Mouse (Mus musculus): ENCODE data around the gene Prkcd.

DNA sequence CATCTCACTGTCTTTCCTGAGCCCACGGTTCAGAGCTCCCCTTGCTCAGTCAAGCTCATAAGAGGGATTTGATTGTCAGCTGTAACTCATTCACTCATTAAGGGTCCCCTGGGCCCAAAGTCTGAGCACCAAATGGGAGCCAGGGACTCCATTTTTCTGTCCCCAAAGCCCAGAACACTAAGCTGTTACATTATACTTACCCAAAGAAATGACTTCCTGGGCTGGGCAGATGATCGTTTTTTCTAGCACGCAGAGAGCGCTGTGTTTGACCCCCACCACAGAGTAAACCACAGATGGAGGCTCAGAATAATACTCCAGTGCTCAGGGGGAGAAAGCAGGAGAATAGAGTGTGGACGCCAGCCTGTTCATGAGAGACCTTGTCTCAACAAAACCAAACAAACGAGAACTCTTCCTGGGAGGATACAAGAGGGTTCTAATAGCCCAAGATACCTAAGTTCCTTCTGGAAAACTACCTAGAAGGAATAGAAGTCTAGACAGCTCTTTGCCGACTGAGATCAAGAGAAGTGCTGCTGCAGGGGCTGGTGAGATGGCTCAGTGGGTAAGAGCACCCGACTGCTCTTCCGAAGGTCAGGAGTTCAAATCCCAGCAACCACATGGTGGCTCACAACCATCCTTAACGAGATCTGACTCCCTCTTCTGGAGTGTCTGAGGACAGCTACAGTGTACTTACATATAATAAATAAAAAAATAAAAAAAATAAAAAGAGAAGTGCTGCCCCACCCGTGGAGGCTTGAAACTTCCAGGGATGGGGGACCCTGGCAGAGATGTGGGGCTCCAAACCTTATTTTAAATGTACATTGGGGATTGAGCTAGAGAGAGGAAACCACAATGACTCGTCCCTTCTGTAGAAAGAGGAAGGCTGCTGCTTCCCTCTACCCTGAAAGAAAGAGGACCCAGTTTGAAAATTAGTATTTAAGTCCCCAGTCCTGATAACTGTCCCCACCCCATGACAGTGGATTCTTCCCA lies 1.0 kb upstream of the Prkcd start:
- TF ChIP-seq CTCF (IDR thresholded peaks at IDR 0.05; ENCODE audit: borderline replicate concordance, insufficient read depth, low read depth, low read length) (no peak), POLR2A (IDR thresholded peaks at IDR 0.05; ENCODE audit: borderline replicate concordance, insufficient read depth, low read length) (no peak)
